Mouse (Mus musculus) kidney, postnatal 36 days (tissue): ENCODE measurements around the gene Saa3.
"Not testable (repeated sequence)": the region's sequence is repeated elsewhere in the genome, so short reads cannot be mapped to it uniquely, and the experiment has no call there.

Experiments
- DNase-seq, 2 experiments: peaks; one replicate each; pipeline ENCODE4 v3.0.0; 2021 to 2022; ENCODE audit warnings: mixed read lengths in 2 of 2

The Saa3 gene

GRCm38 (mm10) chr7:46710390-46710844 lies 5.1 kb downstream of the Saa3 start, which contains the start of gene Saal1:
Saal1 (minus strand) TSS chr7:46710680.
- peak; percentile 84 to 95 for DNase-seq

- DNase-seq = no peak
These were observed 14.9 kb downstream of the Saa3 start for GRCm38 (mm10) chr7:46700521-46701025.

GRCm38 (mm10) chr7:46696754-46697153 lies 18.7 kb downstream of the Saa3 start:
- DNase-seq = no peak

GRCm38 (mm10) chr7:46686827-46687226 lies 28.7 kb downstream of the Saa3 start:
- DNase-seq = no peak

GRCm38 (mm10) chr7:46680732-46681131 lies 34.8 kb downstream of the Saa3 start:
- no peak for DNase-seq

GRCm38 (mm10) chr7:46679044-46679443 lies 36.5 kb downstream of the Saa3 start:
- DNase-seq = not testable (repeated sequence)

- no peak for DNase-seq
These were observed 37.1 kb downstream of the Saa3 start for GRCm38 (mm10) chr7:46678417-46678816.

- no peak for DNase-seq
These were observed 38.6 kb downstream of the Saa3 start for GRCm38 (mm10) chr7:46676808-46677360.

GRCm38 (mm10) chr7:46675886-46676285 lies 39.6 kb downstream of the Saa3 start:
- no peak for DNase-seq

- no peak for DNase-seq
These were observed 40.4 kb downstream of the Saa3 start for GRCm38 (mm10) chr7:46675061-46675460.

GRCm38 (mm10) chr7:46672160-46672672 lies 43.3 kb downstream of the Saa3 start, which contains the start of gene Tph1:
Tph1 (minus strand) TSS chr7:46672537.
- no peak for DNase-seq

GRCm38 (mm10) chr7:46667256-46667655 lies 48.2 kb downstream of the Saa3 start:
- peak in 1 of 2 experiments; percentile 8 for DNase-seq

GRCm38 (mm10) chr7:46665236-46665635 lies 50.3 kb downstream of the Saa3 start:
- DNase-seq = peak; percentile 8 to 55
